Mouse (Mus musculus) MEL (cell line): ENCODE measurements around the gene Aldh1l2. TPM values are rescaled to one million over a fixed set of nuclear protein-coding genes. Genes with fewer than 3 reads are reported as not detected.
"Not testable (repeated sequence)": the region's sequence is repeated elsewhere in the genome, so short reads cannot be mapped to it uniquely, and the experiment has no call there.

Experiments used
- DNase-seq: peaks from one replicate; pipeline ENCODE4 v3.0.0; 2011; ENCODE audit warnings: low read depth, low spot score
- H3K27ac ChIP-seq: 2 replicates; pipeline ENCODE4 v1.5.1; 2012; ENCODE audit warnings: low read depth, mild to moderate bottlenecking, control low read depth, low read length, moderate library complexity; ENCODE audit not compliant: control insufficient read depth
- H3K27me3 ChIP-seq, 2 experiments: fragments of 150-350 bp in 1 of 2; sonication (generic) in 1 of 2; 2 replicates each; pipeline ENCODE4 v1.6.1; 2012; ENCODE audit warnings: low read length in 2 of 2, mild to moderate bottlenecking in 2 of 2, improper control_type of control experiment in 1 of 2, moderate library complexity in 1 of 2; ENCODE audit not compliant: insufficient read depth in 2 of 2, control insufficient read depth in 1 of 2
- H3K36me3 ChIP-seq, 2 experiments: 2 replicates each; pipeline ENCODE4 v1.6.1; 2012 to 2014; ENCODE audit warnings: low read length in 2 of 2, improper control_type of control experiment in 1 of 2, inconsistent platforms in 1 of 2, mild to moderate bottlenecking in 1 of 2; ENCODE audit not compliant: insufficient read depth in 2 of 2, control insufficient read depth in 1 of 2
- H3K4me1 ChIP-seq, 2 experiments: fragments of 150-350 bp in 1 of 2; sonication (generic) in 1 of 2; 2 replicates each; pipeline ENCODE4 v1.6.1; 2012; ENCODE audit warnings: low read length in 2 of 2, improper control_type of control experiment in 1 of 2, mild to moderate bottlenecking in 1 of 2; ENCODE audit not compliant: insufficient read depth in 2 of 2, control insufficient read depth in 1 of 2
- H3K4me3 ChIP-seq, 2 experiments: fragments of 150-350 bp in 1 of 2; sonication (generic) in 1 of 2; 2 replicates each; pipeline ENCODE4 v1.5.1; 2012; ENCODE audit warnings: low read depth in 2 of 2, low read length in 2 of 2, mild to moderate bottlenecking in 2 of 2, moderate library complexity in 2 of 2, control low read depth in 1 of 2, improper control_type of control experiment in 1 of 2; ENCODE audit not compliant: control insufficient read depth in 1 of 2, insufficient read depth in 1 of 2
- H3K79me2 ChIP-seq: 2 replicates; pipeline ENCODE4 v1.6.1; 2012; ENCODE audit warnings: mild to moderate bottlenecking, low read length, moderate library complexity; ENCODE audit not compliant: control insufficient read depth, poor library complexity, insufficient read depth
- H3K9ac ChIP-seq: 2 replicates; pipeline ENCODE4 v1.6.1; 2012; ENCODE audit warnings: low read depth, mild to moderate bottlenecking, control low read depth, low read length, moderate library complexity; ENCODE audit not compliant: control insufficient read depth, poor library complexity, severe bottlenecking
- H3K9me3 ChIP-seq: fragments of 150-350 bp; sonication (generic); replicated peaks from 2 replicates; pipeline ENCODE4 v1.6.1; 2012; ENCODE audit warnings: mild to moderate bottlenecking, low read length, improper control_type of control experiment, moderate library complexity; ENCODE audit not compliant: insufficient read depth
- CHD2 ChIP-seq: IDR thresholded peaks from 2 replicates; pipeline ENCODE4 v1.6.1; 2011; ENCODE audit warnings: low read length, improper control_type of control experiment
- CTCF ChIP-seq, 3 experiments: IDR thresholded peaks in 2 of 3; conservative IDR thresholded peaks in 1 of 3; 2 replicates each; pipeline ENCODE4 v1.5.1; 2011 to 2012; ENCODE audit warnings: low read length in 3 of 3, low read depth in 2 of 3, mild to moderate bottlenecking in 2 of 3, improper control_type of control experiment in 1 of 3, inconsistent platforms in 1 of 3, mixed read lengths in 1 of 3, moderate library complexity in 1 of 3; ENCODE audit not compliant: control insufficient read depth in 1 of 3, insufficient read depth in 1 of 3, poor library complexity in 1 of 3, severe bottlenecking in 1 of 3
- EP300 ChIP-seq, 2 experiments: IDR thresholded peaks; 2 replicates each; pipeline ENCODE4 v1.6.1; 2011; ENCODE audit warnings: improper control_type of control experiment in 2 of 2, low read length in 2 of 2, low read depth in 1 of 2, mild to moderate bottlenecking in 1 of 2
- KAT2A ChIP-seq: conservative IDR thresholded peaks from 2 replicates; pipeline ENCODE4 v1.6.1; 2012; ENCODE audit warnings: low read depth, low read length, improper control_type of control experiment, inconsistent platforms
- MAFK ChIP-seq: IDR thresholded peaks from 2 replicates; pipeline ENCODE4 v1.6.1; 2011; ENCODE audit warnings: low read depth, mild to moderate bottlenecking, low read length, improper control_type of control experiment, borderline replicate concordance
- MAZ ChIP-seq: IDR thresholded peaks from 2 replicates; pipeline ENCODE4 v1.6.1; 2012; ENCODE audit warnings: low read depth, mild to moderate bottlenecking, inconsistent platforms, low read length, improper control_type of control experiment
- MEF2A ChIP-seq: IDR thresholded peaks from 2 replicates; pipeline ENCODE4 v1.6.1; 2014; ENCODE audit warnings: low read depth, mild to moderate bottlenecking, inconsistent platforms, low read length, improper control_type of control experiment; ENCODE audit not compliant: poor library complexity, insufficient replicate concordance, severe bottlenecking; ENCODE audit errors: extremely low read depth
- MXI1 ChIP-seq: IDR thresholded peaks from 2 replicates; pipeline ENCODE4 v1.6.1; 2011; ENCODE audit warnings: mild to moderate bottlenecking, low read depth, low read length, improper control_type of control experiment
- POLR2AphosphoS2 ChIP-seq: IDR thresholded peaks from 2 replicates; pipeline ENCODE4 v1.6.1; 2011; ENCODE audit warnings: low read length, improper control_type of control experiment
- POLR2AphosphoS5 ChIP-seq: IDR thresholded peaks from 2 replicates; pipeline ENCODE4 v1.6.1; 2012; ENCODE audit warnings: low read depth, borderline replicate concordance, mild to moderate bottlenecking, inconsistent platforms, low read length, moderate library complexity, mixed read lengths
- RAD21 ChIP-seq: IDR thresholded peaks from 2 replicates; pipeline ENCODE4 v1.6.1; 2011; ENCODE audit warnings: mild to moderate bottlenecking, low read depth, low read length, improper control_type of control experiment
- SMC3 ChIP-seq: IDR thresholded peaks from 2 replicates; pipeline ENCODE4 v1.6.1; 2011; ENCODE audit warnings: low read depth, low read length, improper control_type of control experiment
- UBTF ChIP-seq: IDR thresholded peaks from 2 replicates; pipeline ENCODE4 v1.6.1; 2012; ENCODE audit warnings: low read depth, mild to moderate bottlenecking, inconsistent platforms, low read length, improper control_type of control experiment, moderate library complexity, borderline replicate concordance; ENCODE audit not compliant: insufficient read depth
- USF2 ChIP-seq, 2 experiments: IDR thresholded peaks; 2 replicates each; pipeline ENCODE4 v1.6.1; 2011 to 2012; ENCODE audit warnings: improper control_type of control experiment in 2 of 2, low read length in 2 of 2, borderline replicate concordance in 1 of 2, inconsistent platforms in 1 of 2, low read depth in 1 of 2, mild to moderate bottlenecking in 1 of 2; ENCODE audit not compliant: insufficient read depth in 1 of 2
- ZC3H11A ChIP-seq: IDR thresholded peaks from 2 replicates; pipeline ENCODE4 v1.6.1; 2012; ENCODE audit warnings: low read depth, mild to moderate bottlenecking, inconsistent platforms, low read length, improper control_type of control experiment
- ZNF384 ChIP-seq: IDR thresholded peaks from 2 replicates; pipeline ENCODE4 v1.6.1; 2012; ENCODE audit warnings: low read depth, mild to moderate bottlenecking, inconsistent platforms, low read length, improper control_type of control experiment
- polyA plus RNA-seq, 2 experiments: library from polyadenylated mRNA; stranded (reverse) in 1 of 2; unstranded in 1 of 2; fragments of >175 nt in 1 of 2; fragments of >200 nt in 1 of 2; gene quantifications; 2 replicates each; pipeline versions ENCODE4 v1.2.1 to v1.2.4; 2012; ENCODE audit warnings: low replicate concordance in 2 of 2, low read depth in 1 of 2; ENCODE audit not compliant: insufficient read length in 2 of 2, insufficient read depth in 1 of 2, missing spikeins in 1 of 2
- total RNA-seq: library from RNA; depleted of rRNA; stranded (reverse); fragments of 300-350 nt; gene quantifications from 2 replicates; pipeline ENCODE4 v1.2.3, GENCODE M21; 2012

Aldh1l2 gene
- total and polyA plus RNA-seq, 3 experiments, result 1.0 to 24.0 (median 6.7) TPM

- not testable (repeated sequence) for H3K4me3 ChIP-seq, H3K79me2 ChIP-seq, H3K4me1 ChIP-seq, H3K9ac ChIP-seq, H3K36me3 ChIP-seq, H3K27me3 ChIP-seq, H3K9me3 ChIP-seq, DNase-seq, H3K27ac ChIP-seq
- peak; percentile 55; the same call in 1 of the 2 replicates for TF ChIP-seq POLR2AphosphoS5
Observed at GRCm38 (mm10) chr10:83524238-83524637, 9.7 kb downstream of the Aldh1l2 start.

GRCm38 (mm10) chr10:83520990-83521389 lies 12.9 kb downstream of the Aldh1l2 start:
- no peaks in the 10 kb centered on the region for H3K27me3 ChIP-seq
- no peaks in the 10 kb centered on the region for H3K9me3 ChIP-seq
- no peaks in the 10 kb centered on the region for H3K79me2 ChIP-seq
- H3K36me3 ChIP-seq, result no peaks in the 10 kb centered on the region; a peak in 1 of 4 replicates
- H3K27ac ChIP-seq, result no peak overlapping the region
- no peak overlapping the region for H3K9ac ChIP-seq
- H3K4me1 ChIP-seq, result no peaks in the 10 kb centered on the region
- TF ChIP-seq SMC3, result peak; percentile 49
- no peak for TF ChIP-seq MEF2A
- TF ChIP-seq UBTF, result no peak
- peak; percentile 63 to 80 (median 69) for TF ChIP-seq CTCF (IDR thresholded peaks at IDR 0.05 in 2 of 3, conservative IDR thresholded peaks at IDR 0.05 in 1 of 3; ENCODE audit: control insufficient read depth in 1 of 3, insufficient read depth in 1 of 3, low read depth in 2 of 3, low read length in 3 of 3, poor library complexity in 1 of 3, severe bottlenecking in 1 of 3)
- TF ChIP-seq ZC3H11A, result 0 out of 2 replicates have a peak, but pooled peaks have one; percentile 23
- TF ChIP-seq RAD21, result peak; percentile 43
- 0 out of 2 replicates have a peak, but pooled peaks have one; percentile 21 for TF ChIP-seq ZNF384
- no peak overlapping the region for H3K4me3 ChIP-seq
- DNase-seq, result peak; percentile 58

DNA sequence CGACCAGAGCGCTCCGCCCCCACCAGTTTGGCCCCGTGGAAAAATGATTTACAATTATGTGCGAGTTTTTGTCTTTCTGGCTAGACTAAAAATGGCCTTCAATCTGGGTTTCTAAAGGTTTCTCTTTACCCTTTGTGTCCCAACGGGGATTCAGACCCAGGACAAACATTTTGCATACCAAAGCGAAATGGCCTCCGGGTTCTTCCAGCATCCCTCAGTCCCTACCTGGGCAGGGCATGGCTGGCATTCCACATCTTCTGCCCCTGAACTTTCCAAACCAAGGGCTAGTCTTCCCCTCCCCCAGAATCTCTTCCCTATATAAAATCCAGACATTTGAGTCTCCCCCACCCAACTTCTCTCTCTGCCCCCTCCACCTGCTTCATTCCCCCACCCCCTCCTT lies 20.2 kb downstream of the Aldh1l2 start:
- H3K9ac ChIP-seq, result no peak overlapping the region
- H3K36me3 ChIP-seq, result peaks cover 0 to 6% of the 10 kb centered on the region in 2 experiments; a peak in 2 of 4 replicates
- no peak overlapping the region for H3K4me3 ChIP-seq
- no peak for DNase-seq
- 0 out of 4 replicates have a peak, but pooled peaks cover 0 to 5% of the 10 kb centered on the region in 2 experiments for H3K4me1 ChIP-seq
- no peak overlapping the region for H3K27ac ChIP-seq
- no peaks in the 10 kb centered on the region for H3K79me2 ChIP-seq
- H3K9me3 ChIP-seq, result no peaks in the 10 kb centered on the region
- no peaks in the 10 kb centered on the region for H3K27me3 ChIP-seq
- TF ChIP-seq MAFK, result no peak
- no peak for TF ChIP-seq RAD21
- TF ChIP-seq KAT2A, result no peak
- no peak for TF ChIP-seq USF2 (IDR thresholded peaks at IDR 0.05; ENCODE audit: borderline replicate concordance in 1 of 2, insufficient read depth in 1 of 2, low read depth in 1 of 2, low read length in 2 of 2)
- TF ChIP-seq EP300 (IDR thresholded peaks at IDR 0.05; ENCODE audit: low read depth in 1 of 2, low read length in 2 of 2), result no peak
- TF ChIP-seq MAZ, result no peak
- no peak for TF ChIP-seq MXI1
- TF ChIP-seq CHD2, result no peak
- TF ChIP-seq POLR2AphosphoS2, result no peak
